Mouse (Mus musculus) thymus, adult 2 months (tissue): ENCODE data around the gene Pfkfb4.

Experiments
- CTCF ChIP-seq: fragments of 200-500 bp; IDR thresholded peaks from 2 replicates; pipeline ENCODE4 v1.5.1; 2012; ENCODE audit warnings: mild to moderate bottlenecking, control low read depth, low read length, moderate library complexity, borderline replicate concordance; ENCODE audit not compliant: control insufficient read depth, poor library complexity, insufficient read depth; ENCODE audit errors: extremely low read depth
- POLR2A ChIP-seq: fragments of 200-500 bp; IDR thresholded peaks from 2 replicates; pipeline ENCODE4 v1.6.1; 2012; ENCODE audit warnings: mild to moderate bottlenecking, low read length, control low read depth, moderate library complexity; ENCODE audit not compliant: control insufficient read depth, poor library complexity, insufficient read depth; ENCODE audit errors: extremely low read depth

GRCm38 (mm10) chr9:109021428-109021827 lies 29.9 kb downstream of the Pfkfb4 start:
- no peak for TF ChIP-seq CTCF
- no peak for TF ChIP-seq POLR2A
